Mouse (Mus musculus): ENCODE data around the gene Tbc1d1.

DNA sequence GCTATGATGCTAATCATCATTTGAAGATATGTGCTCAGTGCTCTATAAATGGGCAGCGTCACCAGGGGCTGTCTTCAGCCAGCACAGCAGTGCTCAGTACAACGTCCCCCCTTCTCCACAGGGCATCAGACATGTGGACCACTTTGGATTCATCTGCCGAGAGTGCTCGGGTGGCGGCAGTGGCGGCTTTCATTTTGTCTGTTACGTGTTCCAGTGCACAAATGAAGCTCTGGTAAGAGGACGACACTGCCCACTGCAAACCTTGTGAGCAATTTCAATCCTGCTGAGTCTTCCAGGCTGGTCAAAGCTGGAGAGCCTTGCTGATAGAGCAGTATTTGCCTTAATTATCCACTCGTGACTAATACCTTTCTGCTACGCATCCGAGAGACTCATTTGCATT lies 107.2 kb downstream of the Tbc1d1 start:
- TF ChIP-seq POLR2A (IDR thresholded peaks at IDR 0.05; ENCODE audit: borderline replicate concordance, low read depth, low read length) (no peak), CTCF (IDR thresholded peaks at IDR 0.05; ENCODE audit: low read depth, low read length) (no peak)
